Mouse (Mus musculus): ENCODE measurements around the gene Fer1l4.

The Fer1l4 gene

DNA sequence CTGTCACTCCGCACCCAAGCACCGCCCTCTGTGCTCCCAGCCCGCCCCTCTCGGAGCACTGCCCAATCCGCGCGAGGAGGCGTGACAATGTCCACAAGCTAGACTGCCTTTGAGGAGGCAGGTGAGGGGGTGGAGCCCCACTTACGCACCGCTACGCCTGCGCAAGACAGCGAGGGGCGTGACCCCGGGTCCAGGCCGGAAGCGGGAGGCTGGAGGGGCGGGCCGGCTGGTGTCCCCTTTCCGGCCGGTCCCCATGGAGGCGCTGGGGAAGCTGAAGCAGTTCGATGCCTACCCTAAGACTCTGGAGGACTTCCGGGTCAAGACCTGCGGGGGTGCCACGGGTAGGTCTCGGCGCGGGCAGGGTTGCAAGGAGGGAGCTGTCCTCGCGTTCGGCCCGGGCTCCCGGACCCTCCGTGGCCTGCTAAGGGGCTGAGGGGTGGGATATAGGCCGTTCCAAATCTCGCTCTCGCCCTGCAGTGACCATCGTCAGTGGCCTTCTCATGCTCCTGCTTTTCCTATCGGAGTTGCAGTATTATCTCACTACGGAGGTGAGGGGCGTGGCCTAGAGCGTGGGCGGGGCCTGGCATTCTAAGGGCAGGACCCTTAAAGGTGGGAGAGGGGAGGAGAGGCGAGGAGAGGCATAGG lies 44.7 kb downstream of the Fer1l4 start, which contains the start of the genes 6430550D23Rik and Ergic3:
Gene 6430550D23Rik (minus strand): TSS at position 90 of the 645 bp plus-strand sequence.
Gene Ergic3 (plus strand): TSS at position 158 of the 645 bp plus-strand sequence.
- peak; percentile 99 for DNase-seq (ENCODE audit: low spot score in 2 of 2)

GRCm38 (mm10) chr2:156005393-156005792 lies 47.4 kb downstream of the Fer1l4 start:
- DNase-seq (ENCODE audit: low spot score in 2 of 2), result peak in 1 of 2 experiments; percentile 38

DNA sequence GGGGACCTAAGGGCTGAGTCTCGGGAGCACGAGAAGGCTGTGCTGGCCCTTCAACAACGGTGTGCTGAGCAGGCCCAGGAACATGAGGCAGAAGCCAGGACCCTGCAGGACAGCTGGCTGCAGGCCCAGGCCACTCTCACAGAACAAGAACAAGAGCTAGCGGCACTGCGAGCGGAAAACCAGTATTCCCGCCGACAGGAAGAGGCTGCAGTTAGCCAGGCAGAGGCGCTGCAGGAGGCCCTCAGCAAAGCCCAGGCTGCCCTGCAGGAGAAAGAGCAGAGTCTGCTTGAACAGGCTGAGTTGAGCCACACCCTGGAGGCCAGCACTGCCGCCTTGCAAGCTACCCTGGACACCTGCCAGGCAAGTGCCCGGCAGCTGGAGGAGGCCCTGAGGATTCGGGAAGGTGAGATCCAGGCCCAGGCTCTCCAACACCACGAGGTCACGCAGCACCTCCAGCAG lies 60.9 kb downstream of the Fer1l4 start:
- DNase-seq (ENCODE audit: low spot score in 2 of 2), result no peak

- DNase-seq (ENCODE audit: low spot score in 2 of 2), result no peak
Measured at GRCm38 (mm10) chr2:155991151-155991550, 61.6 kb downstream of the Fer1l4 start.

DNA sequence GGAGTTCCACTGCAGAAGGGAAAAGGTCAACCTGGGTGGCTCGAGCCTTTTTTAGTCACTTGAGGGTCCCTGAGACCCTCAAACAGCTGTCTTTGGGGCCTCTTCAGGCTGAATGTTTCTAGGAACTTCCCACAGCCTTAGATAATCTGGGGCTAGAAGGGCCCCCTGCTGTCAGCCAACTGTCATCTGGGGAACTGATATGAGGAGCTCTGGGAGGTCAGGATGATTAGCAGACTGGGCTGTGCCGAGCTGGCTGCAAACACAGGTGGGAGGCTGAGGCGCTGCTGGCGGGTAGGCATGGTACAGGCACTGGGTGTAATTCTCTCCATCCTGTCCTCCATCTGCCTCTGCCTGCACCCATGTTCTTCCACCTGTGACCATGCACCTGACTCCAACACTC lies 63.7 kb downstream of the Fer1l4 start:
- DNase-seq (ENCODE audit: low spot score in 2 of 2), result no peak

DNA sequence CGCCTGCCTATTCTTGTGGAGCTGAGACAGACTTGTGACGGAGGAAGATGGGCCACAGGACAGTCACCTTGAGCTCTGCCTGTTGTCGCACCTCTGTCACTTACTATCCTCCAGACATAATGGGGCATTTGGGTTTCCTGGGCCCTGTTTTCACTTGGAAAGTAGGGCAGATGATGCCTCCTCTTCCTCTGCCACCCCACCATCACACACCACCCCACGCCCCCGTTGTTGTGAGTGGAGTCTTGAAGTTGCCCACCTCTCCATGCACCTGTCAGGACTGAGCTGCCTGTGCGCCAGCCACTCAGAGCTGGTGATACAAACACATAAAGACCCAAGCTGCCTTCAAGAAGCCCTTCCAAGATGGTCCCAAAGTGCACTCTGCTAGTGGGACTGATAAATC lies 65.6 kb downstream of the Fer1l4 start:
- DNase-seq (ENCODE audit: low spot score in 2 of 2), result no peak

DNA sequence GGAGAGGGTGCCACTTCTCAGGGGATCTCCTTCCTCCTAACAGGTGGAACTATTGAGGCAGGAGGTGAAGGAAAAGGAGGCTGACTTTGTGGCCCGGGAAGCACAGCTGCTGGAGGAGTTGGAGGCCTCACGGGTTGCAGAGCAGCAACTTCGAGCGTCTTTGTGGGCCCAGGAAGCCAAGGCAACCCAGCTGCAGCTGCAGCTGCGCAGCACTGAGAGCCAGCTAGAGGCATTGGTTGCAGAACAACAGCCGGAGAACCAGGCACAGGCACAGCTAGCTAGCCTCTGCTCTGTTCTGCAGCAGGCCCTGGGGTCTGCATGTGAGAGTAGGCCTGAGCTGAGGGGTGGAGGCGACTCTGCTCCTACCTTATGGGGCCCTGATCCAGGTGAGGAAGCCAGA lies 67.0 kb downstream of the Fer1l4 start:
- DNase-seq (ENCODE audit: low spot score in 2 of 2), result no peak

DNA sequence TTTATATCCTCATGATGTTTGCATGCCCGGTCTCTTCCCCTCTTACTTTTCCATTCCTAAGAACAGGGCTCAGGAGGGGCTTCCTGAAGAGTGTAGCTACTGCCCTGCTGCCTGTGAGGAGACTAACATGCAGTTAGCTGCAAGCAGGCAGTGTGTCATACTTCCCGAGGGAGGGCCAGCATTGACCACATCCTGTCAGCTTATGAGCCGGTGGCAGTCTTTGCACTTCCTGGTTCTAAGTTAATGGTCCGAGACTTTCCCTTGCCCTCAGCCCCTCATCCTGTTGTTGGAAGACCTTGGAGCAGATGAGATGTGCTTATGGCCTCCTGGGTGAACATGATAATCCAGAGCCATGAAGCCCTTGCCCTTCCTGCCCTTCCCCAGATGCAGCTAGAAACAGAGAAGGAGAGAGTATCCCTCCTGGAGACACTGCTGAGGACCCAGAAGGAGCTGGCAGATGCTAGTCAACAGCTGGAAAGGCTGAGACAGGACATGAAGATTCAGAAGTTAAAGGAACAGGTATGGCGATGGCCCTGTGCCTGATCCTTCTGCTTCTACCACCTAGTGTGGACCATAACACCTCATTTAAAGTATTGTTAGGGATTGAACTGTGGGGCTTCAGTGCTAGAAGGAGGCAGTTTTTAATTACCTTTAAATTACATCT lies 73.3 kb downstream of the Fer1l4 start:
- peak; percentile 76 to 79 for DNase-seq (ENCODE audit: low spot score in 2 of 2)

DNA sequence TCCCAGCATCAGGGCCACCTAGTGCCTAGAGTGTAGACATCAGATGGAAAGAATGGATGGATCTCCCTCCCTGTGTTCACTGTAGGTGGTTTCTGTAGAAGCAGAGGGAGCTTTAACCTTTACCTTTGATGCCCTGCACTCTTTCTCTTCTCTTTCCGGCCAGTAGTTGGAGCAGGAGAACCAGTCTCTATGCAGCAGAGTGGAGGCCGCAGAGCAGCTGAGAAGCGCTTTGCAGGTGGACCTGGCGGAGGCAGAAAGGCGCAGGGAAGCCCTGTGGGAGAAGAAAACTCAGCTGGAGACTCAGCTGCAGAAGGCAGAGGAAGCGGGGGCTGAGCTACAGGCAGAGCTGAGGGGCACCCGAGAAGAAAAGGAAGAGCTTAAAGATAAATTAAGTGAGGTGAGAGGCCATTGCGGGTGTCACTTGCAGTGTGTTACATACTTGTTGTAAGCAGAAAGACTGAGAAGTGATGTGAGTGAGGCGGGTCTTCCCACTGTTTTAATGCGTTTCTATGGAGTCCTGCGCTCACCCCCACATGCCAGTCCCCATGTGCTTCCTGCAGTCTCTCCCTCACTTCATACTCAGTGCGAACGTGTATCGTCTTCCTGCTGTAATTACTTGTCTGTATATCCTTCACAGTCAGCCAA lies 78.5 kb downstream of the Fer1l4 start:
- no peak for DNase-seq (ENCODE audit: low spot score in 2 of 2)

GRCm38 (mm10) chr2:155973348-155973747 lies 79.4 kb downstream of the Fer1l4 start:
- no peak for DNase-seq (ENCODE audit: low spot score in 2 of 2)

All from natural killer cell, adult 2 months (primary cell).